Mouse (Mus musculus) adrenal gland, postnatal 10 days (tissue): ENCODE measurements around the gene Tmem132d. TPM values are rescaled to one million over a fixed set of nuclear protein-coding genes. Genes with fewer than 3 reads are reported as not detected.
"Not testable (repeated sequence)": the region's sequence is repeated elsewhere in the genome, so short reads cannot be mapped to it uniquely, and the experiment has no call there.

ENCODE experiments used
- DNase-seq: peaks from one replicate; pipeline ENCODE4 v3.0.0; 2021; ENCODE audit warnings: mixed read lengths
- total RNA-seq, 2 experiments: library from RNA; stranded (reverse); gene quantifications; 2 replicates each; pipeline ENCODE4 v1.2.3; 2021

Tmem132d gene
- total RNA-seq, 2 experiments from 2014 or later, result 0.09 to 0.30 TPM

- no peak for DNase-seq
Observed at GRCm38 (mm10) chr5:127758576-127758975, 674.3 kb downstream of the Tmem132d start.

- DNase-seq, result no peak
Observed at GRCm38 (mm10) chr5:127756671-127757423, 676.0 kb downstream of the Tmem132d start.

- DNase-seq, result no peak
Observed at GRCm38 (mm10) chr5:127756011-127756410, 676.9 kb downstream of the Tmem132d start.

- no peak for DNase-seq
Observed at GRCm38 (mm10) chr5:127755594-127755993, 677.3 kb downstream of the Tmem132d start.

- DNase-seq, result no peak
Observed at GRCm38 (mm10) chr5:127751262-127751975, 681.5 kb downstream of the Tmem132d start.

GRCm38 (mm10) chr5:127749540-127749939, 683.3 kb downstream of the Tmem132d start:
- not testable (repeated sequence) for DNase-seq

- DNase-seq, result no peak
Observed at GRCm38 (mm10) chr5:127741331-127741730, 691.5 kb downstream of the Tmem132d start.

Other genes starting within 250 kb of the Tmem132d start
- gene Fzd10, start 167.8 kb upstream of the Tmem132d start, total RNA-seq, result 1 to 10 TPM in 1 of 2 experiments, under 1 TPM in 1; 0.51 to 2.2 TPM